ENCODE assay signal across 18 mouse cellular contexts in genomic region chr2:28228364-28228763, GRCm38 (mm10). TPM values are rescaled to one million over a fixed set of nuclear protein-coding genes. Genes with fewer than 3 reads are reported as not detected.
DNase-seq lines count a peak whose midpoint lies in the region; ATAC-seq lines count a peak whose summit lies in the region.
"Had no signal": no experiment of that assay in that cellular context is flagged by ENCODE, and none has a peak within 500 bp of the region (broad histone marks: within the 10 kb centered on the region; RNA-seq: fewer than 3 reads in every experiment).

No protein-coding gene starts in this region.

- no peak overlapping the region for H3K9ac ChIP-seq in midbrain, embryonic 13.5 days (replicated peaks)
- H3K9ac ChIP-seq in midbrain, embryonic 11.5 days (ENCODE audit: low read length): no peak overlapping the region
- no peak overlapping the region for H3K9ac ChIP-seq in hindbrain, embryonic 15.5 days
- H3K9ac ChIP-seq: heart, embryonic 15.5 days had no signal

- DNase-seq in adrenal gland, adult 2 months: peak; percentile 68
- no peak for DNase-seq in adrenal gland, adult 18-20 months (ENCODE audit: low spot score in 2 of 2)
- DNase-seq in midbrain, embryonic 11.5 days (ENCODE audit: low spot score, missing footprints): no peak
- DNase-seq in embryo, embryonic 10 days (ENCODE audit: low spot score): no peak
- DNase-seq in natural killer cell, adult 2 months (ENCODE audit: low spot score in 2 of 2): no peak
- DNase-seq: cerebellum, adult 18-20 months; cerebellum, postnatal 25 days; gastrocnemius, postnatal 14 days; heart, postnatal 4 days; kidney, postnatal 36 days; lung, adult 2 months had no signal

- ATAC-seq in midbrain, embryonic 13.5 days: no peak
- ATAC-seq in midbrain, embryonic 11.5 days (ENCODE audit: low FRiP score): no peak
- 0 out of 2 replicates have a peak, but pooled peaks have one; percentile 31 for ATAC-seq in hindbrain, embryonic 15.5 days (ENCODE audit: low FRiP score, low read depth)
- ATAC-seq: intestine, embryonic 16.5 days had no signal

- no peak overlapping the region for H3K4me2 ChIP-seq in midbrain, embryonic 13.5 days (replicated peaks)
- H3K4me2 ChIP-seq in midbrain, embryonic 11.5 days: no peak overlapping the region
- H3K4me2 ChIP-seq in hindbrain, embryonic 15.5 days: no peak overlapping the region
- H3K4me2 ChIP-seq: heart, embryonic 15.5 days; liver, embryonic 11.5 days had no signal

- WGBS in midbrain, embryonic 13.5 days: 75% methylated on average over 4 of the region's 4 CpGs
- WGBS in midbrain, embryonic 11.5 days: 89% methylated on average over 4 of the region's 4 CpGs
- 70% methylated on average over 4 of the region's 4 CpGs for WGBS in hindbrain, embryonic 15.5 days

- peaks cover 49% of the 10 kb centered on the region for H3K36me3 ChIP-seq in midbrain, embryonic 13.5 days
- H3K36me3 ChIP-seq in midbrain, embryonic 11.5 days (ENCODE audit: control insufficient read depth, insufficient read depth, low read length): peaks cover 9% of the 10 kb centered on the region
- H3K36me3 ChIP-seq in hindbrain, embryonic 15.5 days: peaks cover 31% of the 10 kb centered on the region
- H3K36me3 ChIP-seq: G1E; heart, embryonic 15.5 days had no signal

- no peak overlapping the region for H3K4me3 ChIP-seq in midbrain, embryonic 13.5 days (replicated peaks)
- H3K4me3 ChIP-seq in midbrain, embryonic 11.5 days (ENCODE audit: low read depth, low read length): no peak overlapping the region
- no peak overlapping the region for H3K4me3 ChIP-seq in hindbrain, embryonic 15.5 days
- H3K4me3 ChIP-seq: heart, embryonic 15.5 days; megakaryocyte, embryonic 14.5 days had no signal

- peak overlapping the region; percentile 63 for H3K27ac ChIP-seq in midbrain, embryonic 13.5 days
- no peak overlapping the region for H3K27ac ChIP-seq in midbrain, embryonic 11.5 days (ENCODE audit: low read depth, low read length)
- no peak overlapping the region for H3K27ac ChIP-seq in hindbrain, embryonic 15.5 days (replicated peaks)
- H3K27ac ChIP-seq: heart, embryonic 15.5 days had no signal

- H3K9me3 ChIP-seq in midbrain, embryonic 13.5 days: no peaks in the 10 kb centered on the region
- H3K9me3 ChIP-seq in midbrain, embryonic 11.5 days (ENCODE audit: control insufficient read depth, low read length): no peaks in the 10 kb centered on the region
- no peaks in the 10 kb centered on the region for H3K9me3 ChIP-seq in hindbrain, embryonic 15.5 days
- H3K9me3 ChIP-seq: G1E; heart, embryonic 15.5 days; megakaryocyte, embryonic 14.5 days had no signal

- H3K4me1 ChIP-seq in midbrain, embryonic 13.5 days (replicated peaks): peaks cover 41% of the 10 kb centered on the region
- peaks cover 21% of the 10 kb centered on the region for H3K4me1 ChIP-seq in midbrain, embryonic 11.5 days (ENCODE audit: control insufficient read depth, insufficient read depth, low read length)
- peaks cover 17% of the 10 kb centered on the region for H3K4me1 ChIP-seq in hindbrain, embryonic 15.5 days (replicated peaks)
- H3K4me1 ChIP-seq: heart, embryonic 15.5 days; megakaryocyte, embryonic 14.5 days had no signal

- H3K27me3 ChIP-seq in midbrain, embryonic 13.5 days: no peaks in the 10 kb centered on the region
- H3K27me3 ChIP-seq in midbrain, embryonic 11.5 days (ENCODE audit: control insufficient read depth, insufficient read depth, low read length): no peaks in the 10 kb centered on the region
- H3K27me3 ChIP-seq in hindbrain, embryonic 15.5 days: no peaks in the 10 kb centered on the region

RNA-seq across cellular contexts. Expression of gene Olfm1, which starts 35.6 kb away (rescaled TPM):
- 10 to 100 TPM; 34.9 to 40.4 TPM for total RNA-seq in adrenal gland, adult 2 months (2021)
- 73.8 and 87.2 TPM in 2 replicates for polyA plus RNA-seq in adrenal gland, adult 2 months (2012; rRNA removed)
- total RNA-seq in adrenal gland, adult 18-20 months (2021): 10 to 100 TPM; 38.0 to 38.7 TPM
- 171 and 203 TPM in 2 replicates for polyA plus RNA-seq in midbrain, embryonic 13.5 days (2015; fragmentation: Nextera tagmentation; extraction: Ambion mirVana)
- polyA plus RNA-seq in midbrain, embryonic 11.5 days (2014; fragmentation: Nextera tagmentation; extraction: Ambion mirVana): 60.7 and 68.6 TPM in 2 replicates
- 343 and 372 TPM in 2 replicates for polyA plus RNA-seq in hindbrain, embryonic 15.5 days (2015; fragmentation: Nextera tagmentation; extraction: Ambion mirVana)
